Mouse (Mus musculus) heart, postnatal 4 days (tissue): ENCODE data around the gene 4930579F01Rik. TPM values are rescaled to one million over a fixed set of nuclear protein-coding genes. Genes with fewer than 3 reads are reported as not detected.
A peak's percentile ranks its signal among the peaks of the same experiment; 100 is the strongest.
"Not testable (repeated sequence)": the region's sequence is repeated elsewhere in the genome, so short reads cannot be mapped to it uniquely, and the experiment has no call there.

Experiments
- DNase-seq: peaks from one replicate; pipeline ENCODE4 v3.0.0; 2021
- total RNA-seq, 2 experiments: library from RNA; stranded (reverse); gene quantifications; 2 replicates each; pipeline ENCODE4 v1.2.3; 2021

Gene 4930579F01Rik
- total RNA-seq, 2 experiments from 2014 or later, result not detected

DNA sequence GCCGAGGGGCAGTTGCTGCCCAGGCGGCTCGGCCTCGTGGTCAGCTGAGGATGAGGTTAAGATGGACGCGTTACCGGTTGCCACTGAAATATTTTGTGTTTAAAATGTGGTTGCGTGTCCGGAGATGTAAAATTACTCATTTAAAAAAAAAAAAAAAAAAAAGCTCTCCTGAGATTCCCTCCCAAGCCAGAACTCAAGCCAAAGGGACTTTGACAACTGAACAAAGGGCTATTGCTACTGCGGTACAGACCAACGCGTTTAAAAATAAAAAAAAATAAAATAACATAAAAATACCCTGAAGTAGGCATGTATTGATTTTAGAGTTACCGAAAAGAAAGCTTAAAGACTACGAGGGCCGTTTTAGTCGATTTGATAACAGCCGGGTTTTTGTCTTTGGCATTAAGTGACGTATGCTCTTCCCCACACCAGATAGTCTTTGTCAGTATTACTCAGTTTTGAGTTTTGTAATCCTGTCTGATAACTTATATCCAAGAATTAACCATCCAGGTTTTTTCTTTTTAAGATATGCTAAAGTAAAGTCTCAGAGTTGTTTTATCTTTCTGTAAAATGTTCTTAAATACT lies 49.5 kb downstream of the 4930579F01Rik start:
- DNase-seq, result no peak

DNA sequence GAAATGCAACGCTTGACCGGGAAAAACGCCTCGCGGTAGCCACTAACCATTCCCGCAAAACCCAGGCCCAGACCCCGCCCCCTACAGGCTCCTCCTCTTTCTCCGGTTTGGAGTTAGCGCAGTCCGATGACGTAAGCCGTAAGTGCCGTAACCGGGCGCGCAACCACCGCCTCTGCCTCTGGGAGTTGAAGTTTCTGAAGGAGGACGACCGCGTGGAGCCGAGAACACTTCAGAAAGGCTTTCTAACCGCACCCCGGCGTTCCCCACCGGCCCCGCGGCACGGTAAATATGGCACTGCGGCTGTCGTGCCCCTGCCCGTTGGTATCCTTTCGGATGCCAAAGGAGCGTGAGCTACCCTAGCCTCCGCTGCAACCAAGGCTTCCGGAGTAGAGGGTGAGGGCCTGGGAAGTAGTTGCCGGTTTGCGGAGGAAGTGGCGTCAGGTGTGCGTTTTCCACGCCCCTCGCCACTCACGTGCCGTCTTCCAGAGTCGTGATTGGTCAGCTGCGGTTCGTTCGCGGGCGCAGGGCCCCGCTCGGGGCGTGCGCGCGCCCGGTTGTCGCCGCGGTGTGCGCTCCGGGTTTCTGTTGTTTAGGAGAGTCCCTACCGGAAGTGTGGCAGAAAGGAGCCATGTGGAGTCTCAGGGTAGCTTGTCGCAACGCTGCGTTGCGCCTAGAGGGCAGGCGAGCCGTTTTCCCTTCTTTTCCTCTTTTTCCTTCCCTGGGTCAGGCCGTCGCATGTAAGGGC lies 50.1 kb downstream of the 4930579F01Rik start, which contains the start of gene Trmt10a:
Trmt10a (plus strand) TSS at position 134 of the 745 bp plus-strand sequence.
- DNase-seq, result peak; percentile 99

DNA sequence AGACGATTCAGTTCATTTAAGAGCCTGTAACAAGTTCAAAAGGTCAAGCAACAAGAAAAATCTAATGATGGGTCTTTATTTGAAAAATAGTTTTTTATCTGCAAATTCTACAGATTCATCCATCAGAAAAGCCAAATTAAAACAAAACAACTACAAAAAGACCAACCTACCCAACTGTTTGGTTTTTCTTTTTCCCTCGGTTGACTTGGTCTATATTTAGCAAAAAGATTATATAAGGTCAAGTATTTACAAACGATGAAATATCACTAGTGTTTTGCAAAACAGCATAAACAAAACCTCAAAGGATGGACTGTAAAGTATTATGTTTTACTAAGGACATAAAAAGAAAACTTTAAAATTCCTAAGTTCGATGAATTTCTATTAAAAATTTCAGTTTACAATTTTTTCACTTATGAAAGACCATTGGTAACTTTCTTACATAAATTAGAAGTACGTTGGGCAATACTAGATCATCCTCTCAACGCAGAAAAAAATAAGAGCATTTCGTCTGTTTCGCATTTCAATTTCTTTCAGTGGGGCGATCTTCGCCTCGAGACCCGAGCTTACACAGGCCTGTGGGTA lies 50.8 kb downstream of the 4930579F01Rik start:
- DNase-seq, result no peak

DNA sequence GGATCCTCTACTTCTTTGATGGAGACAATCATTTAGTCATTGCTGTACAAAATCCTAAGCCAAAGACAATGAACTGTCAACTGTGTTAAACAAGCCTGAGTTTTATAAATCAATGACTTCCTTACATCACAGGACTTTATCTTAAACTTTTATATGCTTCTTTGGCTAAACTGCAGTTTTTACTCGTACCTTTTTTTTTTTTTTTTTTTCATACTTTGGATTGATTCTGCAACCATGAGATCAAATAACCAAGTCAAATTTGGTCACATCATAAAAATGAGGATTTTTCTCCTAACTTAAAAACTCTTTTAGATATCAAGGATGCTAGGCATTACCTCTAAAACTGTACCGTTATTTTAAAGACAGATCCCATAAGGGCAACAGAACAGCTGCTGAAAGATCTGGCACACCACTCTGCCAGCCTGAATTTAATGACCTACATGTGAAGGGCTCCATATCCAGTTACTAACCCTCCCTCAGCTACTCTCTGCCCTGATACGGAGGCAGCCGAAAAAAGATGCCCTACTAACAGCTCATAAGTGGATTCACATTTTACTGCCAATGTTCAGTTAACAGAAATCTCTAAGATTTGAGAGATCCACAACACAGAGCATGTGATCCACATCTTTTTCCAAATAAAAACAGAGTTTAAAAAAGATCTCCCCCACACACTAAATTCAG lies 51.4 kb downstream of the 4930579F01Rik start:
- DNase-seq, result peak; percentile 23

DNA sequence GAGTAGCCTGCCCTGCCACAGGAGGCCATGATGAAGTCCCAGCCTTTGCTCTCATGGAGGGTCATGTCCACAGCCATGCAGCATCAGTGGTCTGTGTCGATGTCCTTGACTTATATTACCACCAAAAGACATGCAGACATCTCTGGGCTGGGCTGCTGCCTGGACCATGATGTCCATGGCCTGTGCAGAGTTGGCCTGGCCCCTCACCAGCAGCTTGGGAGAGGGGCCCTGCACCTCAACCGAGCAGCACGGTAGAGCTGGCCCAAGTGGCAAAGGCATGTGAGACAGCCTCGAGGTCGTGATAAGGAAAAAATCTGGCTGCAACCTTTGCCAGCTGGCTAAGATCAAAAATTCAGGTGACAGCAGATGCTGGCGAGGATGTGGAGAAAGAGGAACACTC lies 54.0 kb downstream of the 4930579F01Rik start:
- peak; percentile 32 for DNase-seq

DNA sequence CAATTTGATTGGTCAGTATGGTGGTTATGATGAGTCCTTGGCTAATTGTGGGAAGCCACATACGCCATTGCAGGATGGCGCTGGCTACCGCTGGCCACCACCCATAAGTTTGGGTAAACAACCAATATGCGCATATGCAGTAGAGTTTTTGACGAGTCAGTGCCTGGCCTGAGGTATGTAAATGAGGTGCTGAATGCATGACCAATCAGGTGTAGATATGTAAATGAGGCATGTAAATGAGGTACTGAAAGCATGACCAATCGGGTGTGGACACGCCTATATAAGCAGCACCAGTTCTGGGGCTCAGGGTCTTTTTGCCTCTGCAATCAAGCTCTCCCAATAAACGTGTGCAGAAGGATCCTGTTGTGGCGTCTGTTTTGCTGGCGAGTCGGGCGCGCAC lies 55.5 kb downstream of the 4930579F01Rik start:
- not testable (repeated sequence) for DNase-seq

DNA sequence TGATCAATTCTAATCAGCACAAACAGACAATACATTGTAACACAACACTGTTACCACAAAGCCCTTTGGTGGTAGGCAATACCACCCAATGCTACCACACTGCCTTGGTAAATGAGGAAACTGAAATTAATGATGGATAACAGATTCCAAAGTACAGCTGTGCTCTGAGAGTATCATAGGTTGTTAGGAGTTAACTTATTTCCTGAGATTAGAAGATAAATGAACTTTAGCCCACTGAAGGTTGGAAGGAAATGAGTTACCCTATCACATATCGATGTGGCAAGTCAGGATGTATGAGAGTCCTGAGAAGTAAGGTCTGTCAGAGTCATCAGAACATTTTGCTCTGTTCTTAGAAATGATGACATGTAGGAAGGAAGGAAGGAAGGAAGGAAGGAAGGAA lies 59.1 kb downstream of the 4930579F01Rik start:
- DNase-seq, result no peak

DNA sequence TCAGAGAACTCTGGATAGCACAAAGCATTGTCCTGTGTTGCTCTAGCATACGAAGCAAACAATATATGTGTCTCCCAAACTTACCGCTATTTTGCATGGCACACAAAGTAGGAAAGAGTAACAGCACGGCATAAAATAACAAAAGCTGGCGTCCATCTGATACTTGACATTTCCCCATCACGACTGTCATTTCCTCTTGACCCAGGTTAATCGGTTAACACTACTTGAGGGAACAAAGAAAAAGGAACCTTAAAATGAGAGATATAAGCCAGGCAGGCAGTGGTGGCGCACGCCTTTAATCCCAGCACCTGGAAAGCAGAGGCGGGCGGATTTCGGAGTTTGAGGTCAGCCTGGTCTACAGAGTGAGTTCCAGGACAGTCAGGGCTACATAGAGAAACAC lies 59.7 kb downstream of the 4930579F01Rik start:
- no peak for DNase-seq

DNA sequence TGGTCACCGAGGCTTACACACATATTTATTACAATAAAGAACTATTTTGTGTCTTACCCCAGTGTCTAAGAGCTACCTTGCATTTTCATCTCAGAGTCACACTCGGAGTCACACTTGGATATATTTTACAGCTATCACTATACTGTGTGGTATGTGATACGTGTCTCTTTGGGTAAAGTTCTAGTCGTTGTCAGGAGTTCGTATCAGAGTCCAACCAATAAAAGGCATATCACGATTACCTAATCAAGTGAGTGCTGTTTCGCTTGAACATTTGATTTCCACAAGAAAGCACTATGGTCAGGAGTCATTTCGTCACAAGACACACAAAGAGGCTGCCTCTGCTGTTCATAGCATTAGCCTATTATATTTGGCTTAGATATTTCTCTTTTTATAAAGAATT lies 60.2 kb downstream of the 4930579F01Rik start:
- no peak for DNase-seq

DNA sequence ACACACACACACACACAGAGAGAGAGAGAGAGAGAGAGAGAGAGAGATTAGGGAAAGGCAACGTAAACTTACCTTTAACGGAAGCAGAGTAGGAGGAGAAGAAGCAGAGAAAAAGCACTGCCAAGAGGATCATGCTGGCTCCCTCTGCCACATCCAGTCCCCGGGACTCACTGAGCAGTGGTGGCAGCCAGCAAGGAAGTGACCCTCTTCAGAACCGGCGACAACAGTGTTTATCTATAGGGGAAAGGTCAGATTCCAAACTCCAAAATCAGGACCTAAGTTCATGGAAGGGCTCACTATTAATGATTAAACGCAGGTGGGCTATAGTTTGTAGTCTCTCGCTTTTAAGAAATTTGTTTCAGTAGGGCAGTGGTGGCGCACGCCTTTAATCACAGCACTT lies 62.5 kb downstream of the 4930579F01Rik start:
- DNase-seq, result no peak

DNA sequence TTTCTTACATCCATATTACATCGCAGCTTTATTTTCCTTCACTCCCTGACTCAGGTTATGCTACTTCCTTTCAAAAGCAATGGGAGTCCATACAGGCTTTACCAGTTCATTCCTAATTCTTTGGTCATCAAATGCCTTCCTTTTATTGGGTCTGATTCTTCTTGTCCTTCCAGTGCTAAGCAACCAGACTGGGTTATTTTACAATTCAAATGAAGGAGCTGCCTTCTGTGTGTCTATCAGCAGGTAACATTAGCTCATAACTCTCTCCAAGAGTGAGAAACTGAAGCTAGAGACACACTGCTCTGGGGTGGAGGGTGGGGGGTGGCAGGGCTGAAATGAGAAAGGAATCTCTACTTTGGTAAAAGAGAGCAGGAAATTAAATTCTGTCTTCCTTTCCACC lies 62.9 kb downstream of the 4930579F01Rik start:
- DNase-seq, result no peak

DNA sequence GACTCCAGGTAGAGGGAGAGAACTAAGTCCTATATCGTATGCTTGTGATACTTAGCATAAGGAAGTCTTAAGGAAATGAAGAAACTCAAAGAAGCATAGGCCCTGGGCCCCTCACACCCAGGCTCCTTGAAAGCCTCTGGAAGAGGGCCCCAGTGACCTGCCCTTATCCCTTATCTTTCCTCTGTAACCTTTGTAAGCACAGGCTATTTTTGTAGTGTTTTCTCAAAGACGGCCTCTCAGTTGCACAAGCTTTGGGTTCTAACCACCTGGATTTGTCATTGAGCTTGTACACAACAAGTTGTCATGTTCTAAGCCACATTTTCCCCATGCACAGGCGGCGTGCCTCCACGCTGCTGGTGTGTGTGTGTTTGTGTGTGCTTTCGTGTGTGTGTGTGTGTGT lies 64.5 kb downstream of the 4930579F01Rik start:
- no peak for DNase-seq

DNA sequence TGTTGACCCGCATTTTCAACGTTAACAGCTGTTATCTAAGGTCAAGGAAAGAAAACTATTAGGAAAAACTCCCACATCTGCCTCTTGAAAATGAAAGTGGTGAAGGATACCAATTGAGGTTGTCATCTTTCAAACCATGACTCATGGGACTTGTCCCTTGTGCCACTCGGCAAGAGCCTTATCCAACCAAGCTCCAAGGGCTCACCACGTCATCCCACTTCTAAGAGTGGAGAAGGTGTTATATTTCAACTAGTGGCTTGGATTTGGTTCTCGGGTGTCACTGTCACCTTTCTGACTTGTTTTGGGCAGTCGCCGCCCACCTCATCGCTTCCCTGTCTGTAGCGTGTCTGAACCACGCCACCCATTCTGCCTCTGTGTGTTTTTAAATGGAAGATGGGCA lies 69.8 kb downstream of the 4930579F01Rik start:
- DNase-seq, result no peak

DNA sequence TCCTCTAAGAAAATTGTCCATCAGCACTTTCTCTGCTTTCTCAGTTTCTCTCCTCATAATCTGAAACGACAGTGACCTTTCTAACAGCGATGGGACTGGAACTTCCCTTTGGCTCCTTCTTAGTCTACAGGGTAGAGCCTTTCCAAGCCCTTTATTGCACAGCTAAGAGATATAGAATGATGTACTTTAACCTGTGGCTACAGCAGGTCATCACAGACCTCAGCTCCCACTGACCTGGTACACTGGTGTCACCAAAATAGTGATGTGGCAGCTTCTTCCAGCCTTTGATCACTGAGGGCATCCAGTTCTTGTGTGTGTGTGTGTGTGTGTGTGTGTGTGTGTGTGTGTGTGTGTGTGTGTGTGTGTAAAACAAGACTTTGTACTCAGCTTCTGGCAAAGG lies 72.2 kb downstream of the 4930579F01Rik start:
- DNase-seq, result no peak

DNA sequence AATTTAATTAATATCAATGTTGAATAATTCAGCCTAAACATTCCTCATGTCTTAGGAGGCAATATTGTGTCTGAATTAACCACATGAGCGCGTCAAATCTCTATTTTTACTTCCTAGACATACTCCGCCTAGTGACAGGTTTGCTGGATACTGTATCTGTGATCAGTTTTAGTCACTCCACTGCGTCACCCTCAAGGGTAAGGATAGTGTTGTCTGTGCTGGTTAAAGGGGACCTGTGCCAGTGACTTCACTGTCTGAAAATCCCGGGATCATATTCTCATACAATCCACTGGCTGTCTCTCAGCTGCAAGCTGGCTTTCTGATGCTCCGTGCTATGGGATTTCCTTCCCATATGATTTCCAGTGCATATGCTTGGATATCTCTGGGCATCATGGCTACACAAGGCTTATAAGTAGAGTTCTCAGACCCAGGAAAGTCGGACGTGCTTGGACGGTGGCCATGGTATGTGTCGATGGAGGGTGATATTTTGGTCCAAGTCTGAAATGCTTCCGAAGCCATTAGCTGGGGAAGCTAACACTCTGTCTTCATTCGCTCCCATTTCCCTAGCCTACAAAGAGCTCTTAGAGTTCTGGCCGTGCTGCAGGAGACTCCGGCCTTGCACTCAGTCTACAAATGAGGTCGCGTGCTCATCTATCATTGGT lies 74.0 kb downstream of the 4930579F01Rik start:
- DNase-seq, result peak; percentile 50

DNA sequence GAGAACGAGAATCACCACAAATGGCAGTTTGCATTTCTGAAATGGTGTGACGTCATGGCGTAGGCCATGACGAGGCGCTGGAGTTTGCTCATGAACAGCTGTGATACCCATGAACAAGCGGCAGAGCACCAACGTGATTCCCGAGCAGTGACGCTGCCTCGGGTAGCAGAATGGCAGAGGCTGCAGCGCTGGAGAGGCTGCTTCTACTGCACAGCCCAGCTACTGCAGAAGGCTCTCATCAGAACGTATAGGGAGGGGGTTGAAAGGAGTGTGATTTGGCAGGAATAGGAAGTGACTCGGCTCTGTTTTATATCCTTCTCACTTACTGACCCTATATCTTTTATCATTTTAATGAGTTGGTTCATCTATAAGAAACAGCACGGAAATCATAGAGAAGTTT lies 74.8 kb downstream of the 4930579F01Rik start:
- DNase-seq, result no peak

DNA sequence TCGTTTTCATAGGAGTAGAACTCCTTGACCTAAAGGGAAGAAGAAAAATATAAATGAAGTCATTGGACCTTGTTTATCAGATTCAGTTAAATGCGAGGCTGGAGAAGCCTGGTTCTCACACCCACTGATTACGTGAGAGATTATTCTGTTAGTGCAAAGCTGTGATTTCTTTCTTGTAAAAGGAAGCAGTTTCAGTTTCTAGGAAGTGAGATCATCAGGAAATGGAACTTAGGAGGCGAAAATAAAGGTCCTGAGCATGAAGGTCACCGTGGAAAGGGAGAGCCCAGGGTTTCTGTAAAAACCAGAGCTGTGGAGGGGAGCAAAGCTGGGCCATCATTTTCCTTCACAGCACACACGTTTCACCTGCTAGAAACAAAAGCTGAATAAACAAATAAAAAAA lies 75.2 kb downstream of the 4930579F01Rik start:
- no peak for DNase-seq

DNA sequence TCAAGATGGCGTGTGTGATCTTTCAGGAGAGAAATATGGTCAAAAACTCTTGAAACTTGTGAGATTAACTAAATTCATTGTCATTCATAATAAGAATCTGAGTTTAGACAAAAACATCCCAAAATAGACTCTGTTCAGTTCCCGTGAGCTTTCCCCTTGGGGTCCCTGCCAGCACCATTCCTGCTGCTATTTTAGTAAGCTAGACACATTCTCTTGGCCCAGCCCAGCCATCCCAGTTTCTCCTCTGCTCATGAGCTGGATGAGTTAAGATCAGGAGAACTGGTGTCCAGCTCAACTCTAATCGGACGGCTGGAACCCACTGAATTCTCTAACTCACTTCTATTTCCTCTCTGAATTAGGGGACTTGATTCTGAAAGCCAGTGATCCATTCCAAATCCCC lies 76.8 kb downstream of the 4930579F01Rik start:
- DNase-seq, result peak; percentile 81

DNA sequence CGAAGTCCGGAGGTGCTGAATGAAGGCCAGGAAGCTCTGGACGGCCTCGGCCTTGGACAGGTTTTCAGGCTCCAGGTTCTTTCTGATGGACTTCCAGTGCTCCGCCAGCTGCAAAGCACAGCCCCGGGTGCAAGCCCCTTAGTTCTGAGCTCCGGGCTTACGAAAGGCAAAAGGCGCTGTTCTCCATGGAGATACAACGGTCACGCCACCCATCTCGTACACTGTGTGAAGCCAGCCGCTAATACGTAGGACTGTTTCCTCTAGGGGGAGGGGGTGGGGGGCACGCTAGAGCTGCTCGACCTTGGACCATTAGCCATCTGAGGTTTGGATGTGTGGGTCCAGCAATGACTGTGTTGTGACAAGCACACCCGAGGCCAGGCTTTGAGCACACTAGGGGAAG lies 79.5 kb downstream of the 4930579F01Rik start:
- no peak for DNase-seq
